Mouse (Mus musculus): Measurements from ENCODE around the gene Plppr3.

Gene Plppr3

DNA sequence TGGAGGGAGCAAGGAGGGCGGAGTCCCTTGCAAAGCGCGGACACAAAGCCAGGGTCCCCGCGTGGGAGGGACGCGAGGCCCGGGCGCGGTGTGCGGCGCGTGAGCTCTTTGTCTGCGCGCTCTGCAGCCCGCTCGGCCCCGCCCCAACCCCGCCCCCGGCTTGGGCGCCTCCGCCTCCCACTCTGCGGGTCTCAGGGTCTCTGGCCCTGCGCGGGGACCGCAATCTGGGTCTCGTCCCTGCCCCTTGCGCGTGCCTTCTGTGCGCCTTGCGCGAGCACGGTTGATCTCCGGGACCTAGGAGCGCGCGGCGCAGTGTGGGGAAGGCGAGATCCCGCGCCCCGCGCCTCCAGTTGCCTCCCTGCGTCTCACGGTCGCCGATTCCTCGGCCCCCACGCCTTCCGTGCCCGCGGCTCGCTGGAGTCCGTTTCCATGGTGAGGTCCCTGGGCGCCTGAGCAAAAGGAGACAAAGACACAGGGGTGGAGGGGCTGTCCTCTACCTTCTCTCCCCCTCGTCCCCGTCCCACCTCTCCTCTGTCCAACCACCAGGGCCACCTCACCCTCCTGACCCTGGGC, at the start of gene Plppr3, which contains the start of gene Prtn3:
Gene Plppr3, minus strand, starts transcription at position 345 of the 573 bp plus-strand sequence.
Gene Prtn3, plus strand, starts transcription at position 187 of the 573 bp plus-strand sequence.
- no peak for DNase-seq (ENCODE audit: low read depth)

DNA sequence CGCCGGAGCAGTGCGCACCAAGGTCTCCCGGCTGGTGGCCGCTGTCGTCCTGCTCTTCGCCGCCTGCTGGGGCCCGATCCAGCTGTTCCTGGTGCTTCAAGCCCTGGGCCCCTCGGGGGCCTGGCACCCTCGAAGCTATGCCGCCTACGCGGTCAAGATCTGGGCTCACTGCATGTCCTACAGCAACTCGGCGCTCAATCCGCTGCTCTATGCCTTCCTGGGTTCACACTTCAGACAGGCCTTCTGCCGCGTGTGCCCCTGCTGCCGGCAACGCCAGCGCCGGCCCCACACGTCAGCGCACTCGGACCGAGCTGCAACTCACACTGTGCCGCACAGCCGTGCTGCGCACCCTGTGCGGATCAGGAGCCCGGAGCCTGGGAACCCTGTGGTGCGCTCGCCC, 47.1 kb upstream of the Plppr3 start:
- no peak for DNase-seq (ENCODE audit: low read depth)

DNA sequence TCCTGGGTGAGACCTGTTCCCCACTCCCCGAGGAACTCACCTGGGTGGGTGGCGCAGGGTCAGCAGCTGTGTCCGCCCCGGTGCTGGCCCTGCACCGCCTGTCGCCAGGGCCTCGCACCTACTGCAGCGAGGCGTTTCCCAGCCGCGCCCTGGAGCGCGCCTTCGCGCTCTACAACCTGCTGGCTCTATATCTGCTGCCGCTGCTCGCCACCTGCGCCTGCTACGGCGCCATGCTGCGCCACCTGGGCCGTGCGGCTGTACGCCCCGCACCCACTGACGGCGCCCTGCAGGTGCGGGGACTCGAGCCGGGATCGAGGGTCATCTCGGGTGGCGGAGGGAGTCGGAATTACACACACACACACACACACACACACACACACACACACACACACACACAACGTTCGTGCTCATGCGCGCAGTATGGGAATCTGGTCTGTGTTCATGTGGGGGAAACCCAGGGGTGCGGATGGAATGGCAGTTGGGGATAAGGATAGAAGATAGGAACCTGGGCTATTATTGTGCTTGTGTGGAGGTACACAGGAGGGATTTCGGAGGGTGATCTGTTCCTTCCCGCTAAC, 46.6 kb upstream of the Plppr3 start, which contains the start of gene R3hdm4:
Gene R3hdm4, minus strand, starts transcription at position 251 of the 578 bp plus-strand sequence.
- no peak for DNase-seq (ENCODE audit: low read depth)

- DNase-seq (ENCODE audit: low read depth) = no peak
Observed at GRCm38 (mm10) chr10:79920056-79920890, 45.8 kb upstream of the Plppr3 start.

DNA sequence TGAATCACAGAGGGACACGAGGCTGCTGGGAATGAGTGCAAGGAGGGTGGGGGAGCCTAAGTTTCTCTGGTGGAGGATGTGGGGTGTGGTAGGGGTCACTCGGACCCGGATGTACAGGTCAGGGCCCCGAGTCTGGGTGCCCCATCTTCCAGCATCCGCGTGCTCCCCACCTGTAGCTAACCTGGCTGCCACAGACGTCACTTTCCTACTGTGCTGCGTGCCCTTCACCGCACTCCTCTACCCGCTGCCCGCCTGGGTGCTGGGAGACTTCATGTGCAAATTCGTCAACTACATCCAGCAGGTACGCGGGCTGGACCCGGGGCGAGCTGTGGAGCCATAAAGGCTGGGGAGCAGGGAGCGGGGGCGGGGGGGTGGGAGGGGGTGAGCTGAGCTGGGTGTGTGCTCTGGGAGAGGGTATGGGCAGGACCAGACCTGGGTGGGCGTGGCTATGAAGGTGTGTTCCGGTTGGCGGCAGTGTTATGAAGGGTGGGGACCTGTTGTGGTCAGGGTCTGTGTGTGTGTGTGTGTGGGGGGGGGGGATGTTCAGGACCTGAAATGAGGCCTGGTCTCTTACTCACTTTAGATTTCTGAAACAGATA, 44.9 kb upstream of the Plppr3 start:
- no peak for DNase-seq (ENCODE audit: low read depth)

GRCm38 (mm10) chr10:79918231-79919078, 44.0 kb upstream of the Plppr3 start:
- DNase-seq (ENCODE audit: low read depth) = no peak

DNA sequence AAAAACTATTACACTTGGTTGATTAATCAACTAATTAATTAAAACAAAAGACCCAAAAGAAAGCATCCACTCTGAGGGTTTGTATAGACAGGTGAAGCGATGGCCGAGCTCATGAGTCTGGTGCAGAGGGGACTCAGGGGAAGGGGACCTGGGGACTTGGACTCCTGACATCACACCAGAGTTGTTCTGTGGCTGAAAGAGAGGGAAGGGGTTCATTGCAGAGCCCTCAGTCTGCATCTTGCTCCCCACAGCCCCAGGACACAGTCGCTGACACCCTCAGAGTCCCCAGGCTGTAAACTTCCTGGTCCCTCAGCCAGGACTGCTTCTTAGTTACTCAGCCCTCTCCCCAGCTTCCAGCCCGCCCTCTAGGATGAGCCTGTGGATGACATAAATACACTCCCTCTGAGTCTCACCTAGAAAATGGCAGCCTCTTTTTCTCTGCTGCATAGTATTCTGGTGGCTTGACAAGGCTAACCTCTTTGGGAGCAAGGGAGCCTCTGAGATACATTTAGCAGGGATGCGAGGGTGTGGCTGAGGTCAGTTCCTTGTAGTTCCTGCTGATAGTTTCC, 43.2 kb upstream of the Plppr3 start:
- no peak for DNase-seq (ENCODE audit: low read depth)

GRCm38 (mm10) chr10:79916808-79917531, 42.5 kb upstream of the Plppr3 start, which contains the start of gene Kiss1r:
TSS of gene Kiss1r (plus strand) at chr10:79916971.
- no peak for DNase-seq (ENCODE audit: low read depth)

DNA sequence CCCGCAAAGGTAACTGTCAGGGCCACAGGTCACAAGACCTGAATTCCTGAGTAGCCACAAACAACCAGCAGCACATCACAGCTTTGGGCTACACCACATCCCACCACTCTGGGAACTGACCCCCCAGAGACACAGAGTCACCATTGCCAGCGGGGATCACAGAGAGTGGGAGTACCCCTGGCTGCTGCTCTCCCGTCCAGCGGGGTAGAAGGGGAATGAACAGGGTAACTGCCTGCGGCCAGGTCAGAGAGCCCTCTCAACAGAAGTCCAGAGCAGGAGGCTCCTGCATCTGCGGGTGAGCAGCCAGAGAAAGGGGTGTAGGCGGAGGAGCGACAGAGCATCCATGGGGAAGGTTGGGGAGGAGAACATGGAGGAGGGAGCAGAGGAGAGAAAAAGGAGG, 41.6 kb upstream of the Plppr3 start:
- DNase-seq (ENCODE audit: low read depth) = no peak

- no peak for DNase-seq (ENCODE audit: low read depth)
Observed at GRCm38 (mm10) chr10:79914948-79915596, 40.6 kb upstream of the Plppr3 start.

GRCm38 (mm10) chr10:79914131-79914947, 39.9 kb upstream of the Plppr3 start:
- no peak for DNase-seq (ENCODE audit: low read depth)

GRCm38 (mm10) chr10:79912412-79912811, 38.0 kb upstream of the Plppr3 start:
- no peak for DNase-seq (ENCODE audit: low read depth)

DNA sequence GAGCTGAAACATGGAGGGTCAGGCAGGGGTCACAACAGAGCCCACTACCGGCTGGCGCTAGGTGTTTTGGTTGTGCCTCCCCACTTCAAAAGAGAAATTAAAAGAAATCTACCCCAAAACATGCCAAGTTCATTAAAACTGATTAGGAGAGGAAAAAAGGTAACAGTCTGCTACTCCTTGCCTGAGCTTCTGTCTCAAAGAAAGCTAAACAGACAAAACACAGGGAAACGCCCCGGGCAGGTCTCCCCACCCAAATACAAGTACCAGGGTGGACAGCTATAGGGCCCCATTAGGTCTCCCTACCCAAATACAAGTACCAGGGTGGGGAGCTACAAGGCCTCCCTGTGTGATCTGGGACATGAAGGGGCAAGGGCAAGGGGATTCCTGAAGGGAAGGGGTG, 36.1 kb upstream of the Plppr3 start, which contains the start of gene Gm26602:
Gene Gm26602, plus strand, starts transcription at position 301 of the 400 bp plus-strand sequence.
- DNase-seq (ENCODE audit: low read depth) = no peak

DNA sequence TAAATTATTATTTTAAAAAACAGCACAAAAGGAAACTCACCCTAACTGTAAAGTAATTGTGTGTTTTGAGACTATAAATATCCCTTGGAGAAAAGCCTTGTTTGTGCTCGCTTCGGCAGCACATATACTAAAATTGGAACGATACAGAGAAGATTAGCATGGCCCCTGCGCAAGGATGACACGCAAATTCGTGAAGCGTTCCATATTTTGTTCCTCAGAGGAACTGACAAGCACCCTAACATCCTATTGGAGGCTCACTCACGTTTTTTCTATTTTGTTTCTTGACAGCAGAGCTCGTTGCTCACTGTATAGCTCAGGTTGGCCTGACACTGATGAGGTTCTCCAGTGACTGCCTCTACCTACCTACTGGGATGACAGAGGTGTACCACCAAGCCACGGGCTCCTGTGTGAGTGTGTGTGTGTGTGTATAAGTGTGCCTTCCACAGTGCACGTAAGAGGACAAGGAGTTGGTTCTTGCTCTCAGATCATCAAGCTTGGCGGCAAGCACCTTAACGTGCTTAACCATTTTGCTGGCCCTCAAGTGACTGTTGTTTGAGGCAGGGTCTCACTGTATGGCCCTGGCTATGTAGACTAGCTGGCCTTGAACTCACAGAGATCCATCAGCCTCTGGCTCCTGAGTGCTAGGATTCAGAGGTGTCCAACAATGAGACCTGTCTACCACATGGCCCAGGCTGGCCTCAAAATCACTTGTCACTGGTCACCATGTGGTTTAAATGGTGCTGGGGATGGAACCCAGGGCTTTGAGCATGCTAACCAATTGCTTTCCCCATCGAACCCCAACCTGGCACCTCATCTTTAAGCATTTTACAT, 34.9 kb upstream of the Plppr3 start:
- DNase-seq (ENCODE audit: low read depth) = no peak

DNA sequence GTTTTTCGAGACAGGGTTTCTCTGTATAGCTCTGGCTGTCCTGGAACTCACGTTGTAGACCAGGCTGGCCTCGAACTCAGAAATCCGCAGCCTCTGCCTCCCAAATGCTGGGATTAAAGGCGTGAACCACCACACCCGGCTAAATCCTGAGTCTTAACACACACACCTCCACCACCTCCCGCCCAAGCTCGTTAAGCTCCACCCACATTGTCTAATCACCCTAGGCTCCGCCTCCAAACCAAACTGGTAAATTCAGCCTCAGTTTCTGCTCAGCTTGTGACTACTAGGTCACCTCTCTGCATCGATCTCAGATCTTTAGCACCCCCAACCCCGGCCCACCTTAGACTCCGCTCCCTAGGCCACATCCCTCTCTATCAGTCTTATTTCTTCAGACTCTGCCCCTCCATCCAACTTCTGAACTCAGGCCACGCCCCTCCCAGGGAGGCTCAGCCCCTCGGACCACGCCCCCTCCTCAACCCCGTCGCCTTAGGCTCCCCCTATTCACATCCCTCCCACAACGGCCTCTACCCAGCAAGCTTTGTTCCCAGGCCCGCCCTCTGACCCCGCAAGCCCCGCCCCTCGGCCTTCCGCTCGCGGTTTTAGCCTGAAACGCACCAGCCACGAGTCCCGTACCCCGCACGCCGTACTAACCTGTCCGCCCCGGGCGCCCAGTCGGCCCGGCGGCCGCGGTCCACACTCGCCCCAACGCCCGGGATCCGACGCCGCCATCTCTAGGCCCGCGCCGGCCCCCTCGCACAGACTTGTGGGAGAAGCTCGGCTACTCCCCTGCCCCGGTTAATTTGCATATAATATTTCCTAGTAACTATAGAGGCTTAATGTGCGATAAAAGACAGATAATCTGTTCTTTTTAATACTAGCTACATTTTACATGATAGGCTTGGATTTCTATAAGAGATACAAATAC, 34.0 kb upstream of the Plppr3 start, which contains the start of gene Med16:
Gene Med16, minus strand, starts transcription at position 757 of the 925 bp plus-strand sequence.
- peak; percentile 90 for DNase-seq (ENCODE audit: low read depth)

- DNase-seq (ENCODE audit: low read depth) = no peak
Observed at GRCm38 (mm10) chr10:79907415-79907814, 33.0 kb upstream of the Plppr3 start.

DNA sequence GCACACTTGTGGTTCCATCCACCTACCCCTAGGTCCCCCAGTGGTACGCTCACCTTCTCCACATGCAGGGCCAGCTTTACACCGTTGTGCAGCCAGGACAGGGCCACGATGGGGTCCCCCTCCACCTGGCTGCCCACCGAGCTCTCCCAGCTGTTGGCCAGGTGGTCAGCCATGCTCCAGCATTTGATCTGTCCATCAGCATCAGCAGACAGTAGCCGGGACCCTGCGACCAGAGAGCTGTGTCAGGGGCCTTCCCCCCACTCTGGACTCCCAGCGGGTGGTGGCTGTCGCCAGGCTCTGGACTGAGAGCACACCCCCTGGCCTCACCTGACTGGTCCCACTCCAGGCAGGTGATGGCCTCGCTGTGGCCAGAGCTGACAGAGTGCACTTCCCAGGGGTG, 32.3 kb upstream of the Plppr3 start:
- no peak for DNase-seq (ENCODE audit: low read depth)
